Mouse (Mus musculus): ENCODE data around the gene Spock1. TPM values are rescaled to one million over a fixed set of nuclear protein-coding genes. Genes with fewer than 3 reads are reported as not detected.
A peak's percentile ranks its signal among the peaks of the same experiment; 100 is the strongest.

Gene Spock1
- total RNA-seq, 2 experiments from 2014 or later: 204 to 220 TPM

GRCm38 (mm10) chr13:57733521-57733920 is 174.6 kb downstream of the Spock1 start:
- DNase-seq (ENCODE audit: low spot score in 2 of 2): no peak

DNA sequence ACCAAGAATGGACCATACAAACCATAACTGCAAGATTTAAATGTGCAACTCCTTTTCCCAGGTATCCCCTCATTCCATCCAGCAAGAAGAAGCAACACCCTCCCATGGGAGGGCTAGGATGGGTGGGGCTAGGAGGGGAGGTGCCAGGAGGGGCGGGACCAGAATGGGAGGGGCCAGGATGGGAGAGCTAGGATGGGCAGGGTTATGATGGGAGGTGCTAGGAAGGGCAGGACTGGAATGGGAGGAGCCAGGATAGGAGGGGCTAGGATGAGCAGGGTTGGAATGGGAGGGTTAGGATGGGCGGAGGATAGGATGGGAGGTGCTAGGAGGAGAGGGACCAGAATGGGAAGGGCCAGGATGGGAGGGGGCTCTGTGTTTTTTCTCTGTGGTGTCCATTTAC is 175.9 kb downstream of the Spock1 start:
- DNase-seq (ENCODE audit: low spot score in 2 of 2): no peak

GRCm38 (mm10) chr13:57727716-57728115 is 180.4 kb downstream of the Spock1 start:
- no peak for DNase-seq (ENCODE audit: low spot score in 2 of 2)

- no peak for DNase-seq (ENCODE audit: low spot score in 2 of 2)
Measured at GRCm38 (mm10) chr13:57726654-57727053, 181.5 kb downstream of the Spock1 start.

- DNase-seq (ENCODE audit: low spot score in 2 of 2): no peak
Measured at GRCm38 (mm10) chr13:57722329-57722936, 185.7 kb downstream of the Spock1 start.

GRCm38 (mm10) chr13:57721524-57722279 is 186.4 kb downstream of the Spock1 start:
- peak; percentile 38 to 55 for DNase-seq (ENCODE audit: low spot score in 2 of 2)

DNA sequence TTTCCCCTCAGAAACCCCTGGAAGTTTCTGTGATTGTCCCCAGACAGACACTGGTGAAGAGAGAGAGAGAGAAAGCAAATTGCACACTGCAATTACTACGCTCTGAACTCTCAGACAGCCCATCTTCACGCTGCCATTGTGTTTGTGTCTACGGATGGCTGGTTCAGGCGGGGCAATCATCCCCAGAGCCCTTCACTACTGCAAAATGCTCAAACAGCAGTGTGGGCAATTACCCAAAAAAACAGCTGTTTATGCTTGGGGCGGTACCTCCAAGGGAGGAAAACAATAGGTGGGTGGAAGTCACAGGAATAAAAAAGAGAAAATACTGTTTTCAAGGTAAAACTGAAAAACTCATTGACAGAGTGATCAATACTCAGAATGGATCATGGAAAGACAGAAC is 190.0 kb downstream of the Spock1 start:
- no peak for DNase-seq (ENCODE audit: low spot score in 2 of 2)

DNA sequence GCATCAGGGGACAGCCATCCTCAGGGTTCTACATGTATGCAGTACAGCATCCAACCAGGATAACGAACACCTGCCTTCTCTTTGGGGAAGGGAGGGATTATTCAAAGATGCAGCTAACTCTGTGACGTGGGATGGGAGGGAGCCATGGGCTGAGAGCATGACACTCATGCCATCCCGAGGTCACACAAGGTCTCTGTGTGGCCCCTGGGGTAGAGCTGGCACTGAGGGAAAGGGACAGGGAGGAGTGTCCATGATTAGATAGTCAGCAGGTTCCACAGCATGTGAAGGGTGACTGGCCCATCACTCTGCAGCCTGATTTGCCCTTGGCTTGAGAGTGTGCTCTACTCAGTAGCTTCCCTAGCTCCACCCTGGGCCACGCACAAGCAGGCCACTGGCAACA is 195.2 kb downstream of the Spock1 start:
- DNase-seq (ENCODE audit: low spot score in 2 of 2): no peak

DNA sequence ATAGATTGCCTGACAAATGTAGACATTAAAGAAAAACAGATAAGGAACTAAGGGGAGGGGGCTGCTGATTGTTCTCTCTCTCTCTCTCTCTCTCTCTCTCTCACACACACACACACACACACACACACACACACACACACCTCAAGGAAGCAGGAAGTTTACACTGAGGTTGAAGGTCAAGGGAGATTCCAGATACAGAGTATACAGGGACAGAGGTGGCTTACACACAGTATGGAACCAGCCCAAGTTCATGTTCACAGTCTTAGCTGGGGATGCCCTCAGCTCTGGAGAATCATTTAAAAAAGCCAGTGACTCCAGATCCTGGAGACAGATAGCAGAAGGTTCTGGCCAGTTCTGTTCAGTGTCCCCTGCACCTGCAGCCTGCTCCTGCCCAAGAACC is 199.7 kb downstream of the Spock1 start:
- DNase-seq (ENCODE audit: low spot score in 2 of 2): no peak

- no peak for DNase-seq (ENCODE audit: low spot score in 2 of 2)
Measured at GRCm38 (mm10) chr13:57702966-57703365, 205.2 kb downstream of the Spock1 start.

GRCm38 (mm10) chr13:57696685-57697084 is 211.4 kb downstream of the Spock1 start:
- no peak for DNase-seq (ENCODE audit: low spot score in 2 of 2)

DNA sequence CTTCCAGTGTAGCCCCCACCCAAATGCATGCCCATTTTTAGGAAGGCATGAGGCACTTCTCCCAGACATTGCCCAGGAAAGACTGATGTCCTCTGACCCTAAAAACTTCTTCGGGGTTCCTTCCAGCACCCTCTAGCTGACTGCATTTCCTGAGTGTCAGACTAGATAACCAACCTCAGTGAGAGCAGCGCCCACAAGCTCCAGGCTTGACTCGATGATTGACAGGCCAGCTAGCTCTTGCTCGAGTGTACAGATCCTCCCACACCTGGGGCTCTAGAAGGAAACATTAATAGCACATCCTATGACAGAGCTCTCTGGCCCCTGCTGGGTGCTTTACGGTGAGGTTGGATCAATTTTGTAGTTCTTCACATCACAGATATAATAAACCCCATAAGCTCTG is 219.2 kb downstream of the Spock1 start:
- no peak for DNase-seq (ENCODE audit: low spot score in 2 of 2)

GRCm38 (mm10) chr13:57686437-57686836 is 221.7 kb downstream of the Spock1 start:
- no peak for DNase-seq (ENCODE audit: low spot score in 2 of 2)

- no peak for DNase-seq (ENCODE audit: low spot score in 2 of 2)
Measured at GRCm38 (mm10) chr13:57685201-57685600, 222.9 kb downstream of the Spock1 start.

DNA sequence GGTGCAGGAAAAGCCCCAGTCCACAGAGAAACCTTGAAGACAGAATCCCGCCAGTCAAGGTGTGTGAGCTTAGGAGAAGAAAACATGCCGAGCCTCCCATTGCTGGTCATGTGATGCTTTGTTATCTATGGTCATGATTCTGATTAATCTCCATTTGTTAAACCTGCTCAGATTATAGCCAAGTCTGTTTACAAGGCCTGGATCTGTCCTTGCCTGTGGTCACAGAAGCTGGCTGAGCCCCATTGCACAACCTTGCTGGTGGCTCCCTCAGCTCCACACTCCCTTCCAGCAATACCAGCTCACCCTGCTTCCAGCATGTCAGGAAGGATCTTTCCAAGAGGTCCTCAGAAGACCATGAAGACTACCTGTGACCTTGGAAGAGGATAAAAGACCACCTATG is 228.5 kb downstream of the Spock1 start:
- DNase-seq (ENCODE audit: low spot score in 2 of 2): no peak

DNA sequence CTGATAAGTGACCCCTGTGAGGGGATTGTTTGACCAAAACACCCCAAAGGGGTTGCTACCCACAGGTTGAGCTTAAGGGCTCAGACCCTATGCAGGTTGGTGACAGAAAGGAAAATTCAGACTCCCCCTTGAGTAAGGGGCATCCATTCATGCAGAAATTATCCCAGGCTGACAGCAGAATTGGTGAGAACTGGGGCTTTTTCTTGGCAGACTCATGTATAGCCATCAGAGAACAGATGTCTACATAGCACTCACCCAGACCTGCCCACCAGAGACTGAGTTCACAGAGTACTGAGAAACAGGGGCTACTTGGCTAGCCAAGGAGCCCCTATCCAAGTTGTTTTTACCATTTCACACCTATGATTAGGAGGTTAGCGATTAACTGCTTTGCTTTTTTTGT is 231.3 kb downstream of the Spock1 start:
- no peak for DNase-seq (ENCODE audit: low spot score in 2 of 2)

- no peak for DNase-seq (ENCODE audit: low spot score in 2 of 2)
Measured at GRCm38 (mm10) chr13:57673399-57673798, 234.7 kb downstream of the Spock1 start.

- no peak for DNase-seq (ENCODE audit: low spot score in 2 of 2)
Measured at GRCm38 (mm10) chr13:57672762-57673161, 235.4 kb downstream of the Spock1 start.

GRCm38 (mm10) chr13:57671919-57672318 is 236.2 kb downstream of the Spock1 start:
- no peak for DNase-seq (ENCODE audit: low spot score in 2 of 2)

GRCm38 (mm10) chr13:57671322-57671721 is 236.8 kb downstream of the Spock1 start:
- DNase-seq (ENCODE audit: low spot score in 2 of 2): no peak

GRCm38 (mm10) chr13:57667621-57668020 is 240.5 kb downstream of the Spock1 start:
- DNase-seq (ENCODE audit: low spot score in 2 of 2): no peak

GRCm38 (mm10) chr13:57666173-57666842 is 241.8 kb downstream of the Spock1 start:
- DNase-seq (ENCODE audit: low spot score in 2 of 2): no peak
